Mouse (Mus musculus): Measurements from ENCODE around the gene Dusp18.

GRCm38 (mm10) chr11:3894406-3895281, at the start of gene Dusp18, which contains the start of gene 4921536K21Rik:
- TF ChIP-seq EP300 (IDR thresholded peaks at IDR 0.05; ENCODE audit: low read depth) (no peak), CTCF (IDR thresholded peaks at IDR 0.05; ENCODE audit: low read depth) (no peak)
